Mouse (Mus musculus): ENCODE measurements around the gene Flrt1.

DNA sequence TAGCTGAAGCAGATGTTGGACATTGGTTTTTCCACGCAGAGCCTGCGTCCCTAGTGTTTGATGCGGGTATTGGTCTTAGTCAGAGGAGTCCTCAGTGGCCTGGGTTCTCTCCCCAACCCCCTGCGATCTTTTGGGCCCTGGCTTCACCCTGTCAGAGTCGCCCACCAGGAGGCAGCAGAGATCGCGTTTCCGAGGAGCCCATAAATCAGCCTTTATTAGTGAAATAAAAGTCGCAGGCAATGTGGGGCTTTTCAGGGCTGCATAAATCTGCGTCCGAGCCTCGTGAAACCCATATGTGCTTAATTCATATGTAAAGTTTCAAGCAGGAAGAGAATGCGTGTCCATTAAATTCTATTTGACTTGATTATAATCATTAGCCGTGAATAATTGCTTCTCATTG, 37.4 kb downstream of the Flrt1 start:
- TF ChIP-seq EP300 (IDR thresholded peaks at IDR 0.05; ENCODE audit: insufficient read depth, low read depth, low read length), result no peak
- TF ChIP-seq CTCF (IDR thresholded peaks at IDR 0.05; ENCODE audit: low read depth, low read length), result peak; percentile 84

Measured in ES-Bruce4 (cell line).